Mouse (Mus musculus): ENCODE measurements around the gene Pitpna.

DNA sequence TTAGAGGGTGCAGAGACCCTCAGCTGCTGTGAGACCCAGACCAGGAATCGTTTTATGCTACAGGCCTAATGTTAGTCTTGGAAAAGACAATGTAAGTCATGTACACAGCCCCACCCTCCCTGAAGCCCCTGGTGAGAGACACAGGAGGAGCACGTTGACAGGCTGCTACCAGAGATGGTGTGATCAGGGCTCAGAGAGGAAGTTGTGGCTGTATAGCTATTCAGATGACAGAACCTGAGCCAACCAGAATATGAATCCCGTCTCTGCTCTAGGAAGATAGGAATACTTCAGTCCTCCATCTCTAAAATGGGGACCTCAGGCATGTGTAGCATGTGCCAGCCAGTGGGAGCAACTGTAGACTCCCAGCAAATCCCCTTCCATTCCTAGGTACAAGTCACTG, 80.7 kb downstream of the Pitpna start:
- TF ChIP-seq CTCF (IDR thresholded peaks at IDR 0.05; ENCODE audit: borderline replicate concordance, extremely low read depth, insufficient read depth, insufficient read length) (no peak), POLR2A (IDR thresholded peaks at IDR 0.05; ENCODE audit: borderline replicate concordance, extremely low read depth, insufficient read depth, insufficient read length, poor library complexity, severe bottlenecking) (no peak)
